Mouse (Mus musculus) ES-Bruce4 (cell line): Measurements from ENCODE around the gene Rraga.

Experiments
- CTCF ChIP-seq: IDR thresholded peaks from one replicate; pipeline ENCODE4 v1.8.1; 2011; ENCODE audit warnings: low read depth, low read length
- POLR2A ChIP-seq: IDR thresholded peaks from one replicate; pipeline ENCODE4 v1.8.1; 2011; ENCODE audit warnings: low read length; ENCODE audit not compliant: insufficient read depth

- no peak for TF ChIP-seq POLR2A
- peak; percentile 31 for TF ChIP-seq CTCF
Observed at GRCm38 (mm10) chr4:86555035-86555707, 20.3 kb upstream of the Rraga start.
